Mouse (Mus musculus): ENCODE data around the gene Kcne1l. TPM values are rescaled to one million over a fixed set of nuclear protein-coding genes. Genes with fewer than 3 reads are reported as not detected.

Gene Kcne1l
- total RNA-seq (2023), result not detected

DNA sequence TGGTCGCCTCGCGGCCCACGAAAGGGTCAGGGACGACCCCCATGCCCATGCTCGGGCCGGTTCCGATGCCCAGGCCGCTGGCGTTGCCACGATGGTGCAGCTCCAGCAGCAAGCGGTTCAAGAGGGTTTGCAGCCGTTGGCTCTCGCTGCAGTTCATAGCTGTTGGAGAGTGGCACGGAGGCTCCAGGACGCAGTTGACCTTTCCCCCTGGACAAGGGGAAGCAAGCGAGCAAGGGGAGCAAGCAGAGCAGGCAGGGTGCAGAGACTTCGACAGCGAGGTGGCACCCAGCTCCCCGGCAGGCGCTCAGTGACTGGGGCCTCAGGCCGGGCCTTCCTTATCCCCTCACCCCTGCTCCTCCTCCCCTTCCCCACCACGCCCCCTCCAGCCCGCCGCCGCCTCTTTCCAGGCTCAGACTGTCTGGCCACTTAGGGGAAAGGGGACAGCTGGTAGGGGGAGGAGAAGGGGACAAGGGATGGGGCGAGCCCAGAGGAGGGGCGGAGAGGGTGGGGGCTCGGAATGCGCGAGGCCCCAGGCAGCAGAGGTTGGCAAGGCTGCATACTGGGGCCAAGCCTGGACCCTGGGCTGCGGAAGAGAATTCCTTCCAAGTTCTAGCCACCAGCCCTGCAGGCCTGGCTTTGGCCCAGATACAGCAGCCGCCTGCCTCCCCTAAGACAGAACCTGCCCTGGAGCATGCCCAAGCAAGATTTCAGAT lies at the start of gene Kcne1l:
TSS of gene Kcne1l (minus strand) at position 426 of the 713 bp plus-strand sequence.

Other genes with a start within 250 kb of the Kcne1l start
- not detected for gene Gucy2f, start 109.4 kb downstream of the Kcne1l start, total RNA-seq (2023)
- gene Nxt2, start 79.5 kb downstream of the Kcne1l start, total RNA-seq (2023), result 5.7 TPM
- 27.1 TPM for gene Acsl4, start 84.2 kb upstream of the Kcne1l start, total RNA-seq (2023)

All from CD4-positive naive resting alpha-beta T cell, adult 76 days (primary cell).